Mouse (Mus musculus) C2C12 (cell line): ENCODE results near the gene Slc25a54.
A peak's percentile ranks its signal among the peaks of the same experiment; 100 is the strongest.

Experiments used
- CEBPB ChIP-seq: IDR thresholded peaks from one replicate; pipeline ENCODE4 v1.6.1; 2011; ENCODE audit warnings: low read depth, mild to moderate bottlenecking, control low read depth, moderate library complexity
- CTCF ChIP-seq: IDR thresholded peaks from one replicate; pipeline ENCODE4 v1.5.1; 2011; ENCODE audit not compliant: control insufficient read depth, insufficient read depth, insufficient read length
- MAX ChIP-seq: IDR thresholded peaks from one replicate; pipeline ENCODE4 v1.6.1; 2011; ENCODE audit warnings: mild to moderate bottlenecking, control low read depth
- MYOD1 ChIP-seq: IDR thresholded peaks from one replicate; pipeline ENCODE4 v1.6.1; 2011; ENCODE audit warnings: low read depth; ENCODE audit not compliant: control insufficient read depth, insufficient read length

DNA sequence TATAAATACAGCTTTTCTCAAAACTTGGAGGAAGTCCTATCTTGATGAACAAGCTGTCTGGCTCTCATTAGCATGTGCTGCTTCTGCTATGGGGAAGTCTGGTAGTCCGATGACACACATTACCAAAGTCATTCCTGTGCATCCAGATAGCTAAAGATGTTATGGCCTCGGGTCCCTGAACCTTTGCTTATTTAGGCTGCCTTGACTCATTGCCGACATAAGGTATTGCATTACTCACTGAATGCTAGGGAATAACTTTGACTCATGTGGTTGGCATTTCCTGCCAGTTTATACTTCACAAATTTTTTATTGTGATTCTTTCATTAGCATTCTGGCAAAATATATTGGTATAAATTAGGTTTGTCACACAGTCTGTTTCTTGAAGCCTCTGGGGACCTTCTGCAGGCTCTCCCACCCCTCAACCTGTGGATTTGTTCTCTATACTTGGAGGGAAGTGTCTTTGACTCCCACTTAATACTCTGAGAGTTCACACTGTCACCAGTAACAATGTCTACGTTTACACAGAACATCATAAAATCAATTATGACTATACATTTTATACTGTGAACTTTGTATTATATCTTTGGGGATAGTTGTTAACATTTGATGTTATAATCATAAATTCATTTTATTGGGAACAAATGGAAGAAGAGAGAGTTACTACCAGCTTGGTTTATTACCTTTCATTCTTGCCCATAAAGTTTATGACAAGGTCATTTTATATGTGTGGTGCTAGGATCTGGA lies 75.8 kb downstream of the Slc25a54 start:
- TF ChIP-seq CTCF (no peak), CEBPB (peak; percentile 71), MAX (peak; percentile 20), MYOD1 (no peak)
